Mouse (Mus musculus) lung, embryonic 16.5 days (tissue): ENCODE data around the gene Prkcq. TPM values are rescaled to one million over a fixed set of nuclear protein-coding genes. Genes with fewer than 3 reads are reported as not detected.

Source experiments
- ATAC-seq: fragments of 200-750 bp; cut with Nextera tagmentation; 2 replicates; pipeline ENCODE4 v1.8.0; 2017; ENCODE audit warnings: low read depth, mild to moderate bottlenecking, moderate library complexity
- H3K27ac ChIP-seq: fragments of 300-500 bp; sonication (generic); 2 replicates; pipeline ENCODE4 v1.5.1; 2014; ENCODE audit warnings: mild to moderate bottlenecking, control low read depth, low read length
- H3K27me3 ChIP-seq: fragments of 300-500 bp; sonication (generic); 2 replicates; pipeline ENCODE4 v1.6.1; 2014; ENCODE audit warnings: low read depth, low read length, mixed read lengths; ENCODE audit not compliant: control insufficient read depth, insufficient read depth
- H3K36me3 ChIP-seq: fragments of 300-500 bp; sonication (generic); 2 replicates; pipeline ENCODE4 v1.6.1; 2014; ENCODE audit warnings: low read length; ENCODE audit not compliant: control insufficient read depth, insufficient read depth
- H3K4me1 ChIP-seq: fragments of 300-500 bp; sonication (generic); replicated peaks from 2 replicates; pipeline ENCODE4 v1.6.1; 2014; ENCODE audit warnings: low read length, mixed read lengths; ENCODE audit not compliant: control insufficient read depth, insufficient read depth
- H3K4me2 ChIP-seq: fragments of 300-500 bp; sonication (generic); 2 replicates; pipeline ENCODE4 v1.6.1; 2014; ENCODE audit warnings: low read depth, low read length, control low read depth
- H3K4me3 ChIP-seq: fragments of 300-500 bp; sonication (generic); 2 replicates; pipeline ENCODE4 v1.5.1; 2014; ENCODE audit warnings: mild to moderate bottlenecking, low read length, control low read depth
- H3K9ac ChIP-seq: fragments of 300-500 bp; sonication (generic); 2 replicates; pipeline ENCODE4 v1.6.1; 2014; ENCODE audit warnings: low read length, control low read depth
- H3K9me3 ChIP-seq: fragments of 300-500 bp; sonication (generic); 2 replicates; pipeline ENCODE4 v1.6.1; 2016; ENCODE audit warnings: low read length; ENCODE audit not compliant: control insufficient read depth
- WGBS: fragments of 180-500 bp; shearing (Covaris S2); extraction: QIAGEN DNeasy Blood & Tissue Kit; methylation state at CpG from one replicate; pipeline ENCODE4 v1.1.7; 2014; 5-methylcytosine and 5-hydroxymethylcytosine counted together
- polyA plus RNA-seq: library from polyadenylated mRNA; unstranded; fragments of >200 nt; fragmentation: Nextera tagmentation; extraction: Ambion mirVana; gene quantifications from 2 replicates; pipeline ENCODE4 v1.2.1, GENCODE M21; 2015

Gene Prkcq
- polyA plus RNA-seq, 1 experiment from 2014 or later = 2.4 TPM

DNA sequence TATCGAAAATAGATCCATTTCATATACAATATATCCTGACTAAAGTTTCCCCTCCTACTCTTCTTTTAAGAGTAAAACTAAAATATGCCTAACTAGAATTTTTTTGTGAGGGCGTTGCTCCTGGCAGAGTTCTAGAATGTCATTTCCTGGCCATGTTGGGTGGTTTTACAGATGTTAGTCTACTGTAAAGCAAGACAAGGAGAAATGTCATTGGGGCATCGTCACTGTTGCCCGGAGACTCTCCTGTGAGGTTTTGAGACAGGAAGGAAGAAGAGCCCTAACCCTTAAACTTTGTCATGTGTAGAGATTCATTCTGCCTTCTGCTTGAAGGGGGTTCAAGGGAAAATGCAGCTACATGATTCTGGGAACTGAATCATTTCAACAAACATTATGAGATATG lies 82.5 kb downstream of the Prkcq start:
- WGBS = 83% methylated on average over 4 of the region's 4 CpGs
- no peak overlapping the region for H3K27ac ChIP-seq
- ATAC-seq = no peak
- H3K4me1 ChIP-seq = no peaks in the 10 kb centered on the region
- no peak overlapping the region for H3K4me2 ChIP-seq
- H3K27me3 ChIP-seq = no peaks in the 10 kb centered on the region
- no peaks in the 10 kb centered on the region for H3K36me3 ChIP-seq
- no peak overlapping the region for H3K4me3 ChIP-seq
- no peak overlapping the region for H3K9ac ChIP-seq
- no peaks in the 10 kb centered on the region for H3K9me3 ChIP-seq

DNA sequence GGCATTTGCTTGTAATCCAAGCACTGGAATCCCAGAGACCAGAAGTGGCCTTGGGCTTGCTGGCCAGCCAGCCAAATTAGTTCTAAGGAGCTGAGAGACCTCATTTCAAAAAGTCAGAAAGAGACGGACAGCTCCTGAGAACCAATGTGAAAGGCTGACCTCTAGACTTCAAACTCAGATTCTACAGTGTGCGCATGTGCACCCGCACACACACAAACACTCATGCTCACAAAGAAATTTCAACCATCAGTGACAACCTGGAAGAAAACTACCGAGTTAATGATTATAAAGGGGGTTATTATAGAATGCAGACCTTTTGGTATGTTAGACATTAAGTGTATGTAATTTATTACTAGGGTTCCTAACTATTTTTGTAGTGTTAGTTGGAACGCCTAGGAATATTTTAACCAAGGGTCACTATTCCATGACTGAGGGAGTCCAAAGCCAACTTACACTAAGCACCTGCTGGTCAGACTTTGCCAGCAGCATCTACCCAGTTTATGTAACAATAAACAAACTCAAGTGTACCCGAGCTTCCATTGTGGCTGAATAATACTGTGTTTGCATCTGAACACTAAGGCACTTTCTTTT lies 85.4 kb downstream of the Prkcq start:
- Histone ChIP-seq H3K9ac (no peak overlapping the region), H3K4me2 (no peak overlapping the region), H3K4me3 (no peak overlapping the region), H3K27ac (no peak overlapping the region), H3K36me3 (no peaks in the 10 kb centered on the region), H3K4me1 (no peaks in the 10 kb centered on the region), H3K9me3 (no peaks in the 10 kb centered on the region), H3K27me3 (no peaks in the 10 kb centered on the region)
- WGBS = 74% methylated on average over 6 of the region's 6 CpGs
- no peak for ATAC-seq

DNA sequence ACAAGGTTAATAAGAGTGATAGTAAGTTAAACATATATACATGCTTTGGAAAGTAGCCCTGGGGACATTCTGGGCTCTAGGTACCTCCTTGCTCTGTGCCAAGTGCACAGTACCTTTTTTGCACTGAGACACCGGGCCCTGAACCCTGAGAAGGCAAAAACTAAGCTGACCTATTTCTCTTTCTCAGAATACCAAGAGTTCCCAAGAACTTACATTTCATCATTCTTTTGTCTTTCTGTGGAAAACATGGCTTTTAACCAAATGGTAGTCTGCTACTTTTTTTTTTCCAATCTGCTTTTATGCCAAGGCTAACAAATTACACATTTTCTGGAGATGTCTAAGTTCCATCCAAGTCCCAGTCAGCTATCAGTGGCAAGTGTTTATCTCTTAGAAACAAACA lies 86.3 kb downstream of the Prkcq start:
- Histone ChIP-seq H3K9ac (no peak overlapping the region), H3K4me1 (no peaks in the 10 kb centered on the region), H3K9me3 (no peaks in the 10 kb centered on the region), H3K27ac (no peak overlapping the region), H3K27me3 (no peaks in the 10 kb centered on the region), H3K4me3 (no peak overlapping the region), H3K36me3 (no peaks in the 10 kb centered on the region), H3K4me2 (no peak overlapping the region)
- WGBS = 72% methylated on average over 1 of the region's 1 CpGs
- ATAC-seq = no peak

DNA sequence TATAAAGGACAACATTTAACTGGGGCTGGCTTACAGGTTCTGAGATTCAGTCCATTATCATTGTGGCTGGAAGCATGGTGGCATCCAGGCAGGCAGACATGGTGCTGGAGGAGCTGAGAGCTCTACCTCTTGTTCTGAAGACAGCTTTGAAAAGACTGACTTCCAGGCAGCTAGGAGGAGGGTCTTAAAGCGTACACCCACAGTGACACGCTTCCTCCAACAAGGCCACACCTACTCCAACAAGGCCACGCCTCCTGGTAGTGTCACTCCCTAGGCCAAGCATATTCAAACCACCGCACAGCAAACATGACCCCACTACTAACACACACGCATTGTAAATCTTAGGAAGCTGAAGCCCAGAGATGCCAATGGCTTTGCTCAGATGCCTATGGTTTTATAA lies 87.5 kb downstream of the Prkcq start:
- WGBS = 78% methylated on average over 5 of the region's 5 CpGs
- Histone ChIP-seq H3K27ac (no peak overlapping the region), H3K36me3 (no peaks in the 10 kb centered on the region), H3K9me3 (no peaks in the 10 kb centered on the region), H3K4me3 (no peak overlapping the region), H3K4me2 (no peak overlapping the region), H3K27me3 (no peaks in the 10 kb centered on the region), H3K4me1 (no peaks in the 10 kb centered on the region), H3K9ac (no peak overlapping the region)
- no peak for ATAC-seq

DNA sequence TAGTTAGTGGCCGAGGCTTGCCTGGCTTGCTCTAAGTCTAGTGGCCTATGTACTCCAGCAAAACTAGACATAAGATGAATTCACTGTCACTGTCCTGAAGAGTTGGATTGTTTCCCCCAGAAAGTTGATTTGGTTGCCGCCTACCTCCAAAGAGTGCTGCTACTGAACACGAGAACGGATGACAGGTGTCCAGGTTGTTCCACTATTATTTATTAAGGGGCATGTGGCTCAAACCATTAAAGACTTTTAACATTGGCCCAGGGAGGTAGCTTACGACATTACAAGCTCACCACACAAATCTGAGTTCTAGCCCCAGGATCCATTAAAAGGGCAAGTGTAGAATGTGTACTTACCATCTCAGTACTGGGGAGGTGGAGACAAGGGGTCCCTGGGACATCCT lies 92.9 kb downstream of the Prkcq start:
- Histone ChIP-seq H3K27ac (no peak overlapping the region), H3K36me3 (no peaks in the 10 kb centered on the region), H3K9me3 (no peaks in the 10 kb centered on the region), H3K9ac (no peak overlapping the region), H3K4me1 (no peaks in the 10 kb centered on the region), H3K27me3 (no peaks in the 10 kb centered on the region), H3K4me2 (no peak overlapping the region), H3K4me3 (no peak overlapping the region)
- no peak for ATAC-seq
- WGBS = 86% methylated on average over 5 of the region's 5 CpGs

DNA sequence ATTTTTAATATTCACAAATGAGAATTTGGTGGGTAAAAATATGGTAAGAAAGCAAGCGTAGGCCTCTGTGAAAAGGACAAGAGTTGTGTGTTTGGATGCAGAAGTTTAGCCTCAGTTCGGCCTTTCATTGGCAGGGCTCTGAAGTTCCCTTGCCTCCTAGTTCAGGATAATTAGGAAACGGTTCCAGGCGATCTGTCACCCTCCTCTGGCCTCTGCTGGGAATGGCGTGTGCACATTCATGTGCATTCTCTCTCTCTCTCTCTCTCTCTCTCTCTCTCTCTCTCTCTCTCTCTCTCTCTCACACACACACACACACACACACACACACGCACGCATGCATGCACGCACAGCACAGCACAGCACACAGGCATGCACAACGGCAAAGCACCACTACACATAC lies 93.5 kb downstream of the Prkcq start:
- no peak overlapping the region for H3K27ac ChIP-seq
- ATAC-seq = no peak
- H3K9ac ChIP-seq = no peak overlapping the region
- H3K27me3 ChIP-seq = no peaks in the 10 kb centered on the region
- H3K4me3 ChIP-seq = no peak overlapping the region
- H3K4me1 ChIP-seq = no peaks in the 10 kb centered on the region
- WGBS = 71% methylated on average over 9 of the region's 9 CpGs
- no peaks in the 10 kb centered on the region for H3K36me3 ChIP-seq
- H3K9me3 ChIP-seq = no peaks in the 10 kb centered on the region
- H3K4me2 ChIP-seq = no peak overlapping the region

DNA sequence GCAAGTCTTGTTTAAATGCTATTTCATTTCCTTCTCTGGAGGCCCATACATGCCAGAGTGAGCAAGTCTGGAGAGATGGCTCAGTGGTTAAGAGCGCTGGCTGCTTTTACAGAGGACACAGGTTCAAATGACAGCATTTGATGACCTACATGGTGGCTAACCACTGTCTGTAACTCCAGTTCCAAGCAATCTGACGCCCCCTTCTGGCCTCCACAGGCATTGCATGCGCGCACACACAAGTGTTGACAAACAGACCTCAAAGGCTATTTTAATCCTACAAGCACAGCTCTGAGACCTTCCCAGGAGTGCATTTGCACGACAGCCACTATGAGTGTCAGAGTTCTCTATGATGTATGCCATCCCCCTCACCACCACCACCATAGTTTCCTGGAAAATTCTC lies 94.4 kb downstream of the Prkcq start:
- Histone ChIP-seq H3K36me3 (no peaks in the 10 kb centered on the region), H3K4me1 (no peaks in the 10 kb centered on the region), H3K4me3 (no peak overlapping the region), H3K27me3 (no peaks in the 10 kb centered on the region), H3K27ac (no peak overlapping the region), H3K9ac (no peak overlapping the region), H3K9me3 (no peaks in the 10 kb centered on the region), H3K4me2 (no peak overlapping the region)
- ATAC-seq = no peak
- 67% methylated on average over 5 of the region's 5 CpGs for WGBS

DNA sequence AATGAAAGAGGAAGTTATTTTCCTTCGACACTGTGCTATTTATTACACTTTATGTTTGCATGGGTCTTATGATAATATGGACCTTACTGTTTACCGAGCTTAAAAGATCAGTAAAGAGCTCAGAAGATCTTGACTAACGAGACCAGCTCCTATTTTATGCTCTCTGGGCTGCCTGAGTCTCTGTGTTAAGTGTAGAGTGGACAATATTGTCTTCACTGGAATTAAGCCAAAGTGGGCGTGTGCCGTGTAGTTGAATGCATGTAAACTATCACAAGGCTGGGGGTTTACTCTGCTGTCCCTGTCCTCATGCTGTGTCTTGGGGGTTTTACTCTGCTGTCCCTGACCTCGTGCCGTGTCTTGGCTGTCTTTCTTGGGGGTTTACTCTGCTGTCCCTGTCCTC lies 107.1 kb downstream of the Prkcq start:
- ATAC-seq = no peak
- Histone ChIP-seq H3K27ac (no peak overlapping the region), H3K9me3 (no peaks in the 10 kb centered on the region), H3K4me3 (no peak overlapping the region), H3K4me2 (no peak overlapping the region), H3K9ac (no peak overlapping the region), H3K36me3 (no peaks in the 10 kb centered on the region), H3K27me3 (no peaks in the 10 kb centered on the region), H3K4me1 (no peaks in the 10 kb centered on the region; the same call in 1 of the 2 replicates)
- 50% methylated on average over 7 of the region's 7 CpGs for WGBS

DNA sequence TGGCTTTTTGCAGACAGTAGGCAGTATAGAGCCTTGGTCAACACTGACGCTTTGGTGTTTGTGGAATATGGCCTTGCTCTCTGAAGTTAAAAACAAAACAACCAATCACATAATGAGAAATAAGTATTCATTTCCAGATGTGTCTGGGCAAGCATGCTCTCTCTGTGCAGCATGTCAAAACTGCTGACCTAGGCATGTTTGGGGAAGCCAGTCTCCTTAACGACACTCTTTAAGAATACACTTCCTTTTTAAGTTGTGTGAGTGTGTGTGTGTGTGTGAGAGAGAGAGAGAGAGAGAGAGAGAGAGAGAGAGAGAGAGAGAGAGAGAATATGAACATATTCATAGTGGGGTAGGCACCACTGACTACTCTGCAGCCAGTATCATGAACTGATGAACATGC lies 108.3 kb downstream of the Prkcq start:
- Histone ChIP-seq H3K9ac (no peak overlapping the region), H3K9me3 (no peaks in the 10 kb centered on the region), H3K4me2 (no peak overlapping the region), H3K36me3 (no peaks in the 10 kb centered on the region), H3K27ac (no peak overlapping the region), H3K4me1 (no peaks in the 10 kb centered on the region; the same call in 1 of the 2 replicates), H3K4me3 (no peak overlapping the region), H3K27me3 (no peaks in the 10 kb centered on the region)
- no peak for ATAC-seq
- 51% methylated on average over 2 of the region's 2 CpGs for WGBS
